In the genomic region with DNA sequence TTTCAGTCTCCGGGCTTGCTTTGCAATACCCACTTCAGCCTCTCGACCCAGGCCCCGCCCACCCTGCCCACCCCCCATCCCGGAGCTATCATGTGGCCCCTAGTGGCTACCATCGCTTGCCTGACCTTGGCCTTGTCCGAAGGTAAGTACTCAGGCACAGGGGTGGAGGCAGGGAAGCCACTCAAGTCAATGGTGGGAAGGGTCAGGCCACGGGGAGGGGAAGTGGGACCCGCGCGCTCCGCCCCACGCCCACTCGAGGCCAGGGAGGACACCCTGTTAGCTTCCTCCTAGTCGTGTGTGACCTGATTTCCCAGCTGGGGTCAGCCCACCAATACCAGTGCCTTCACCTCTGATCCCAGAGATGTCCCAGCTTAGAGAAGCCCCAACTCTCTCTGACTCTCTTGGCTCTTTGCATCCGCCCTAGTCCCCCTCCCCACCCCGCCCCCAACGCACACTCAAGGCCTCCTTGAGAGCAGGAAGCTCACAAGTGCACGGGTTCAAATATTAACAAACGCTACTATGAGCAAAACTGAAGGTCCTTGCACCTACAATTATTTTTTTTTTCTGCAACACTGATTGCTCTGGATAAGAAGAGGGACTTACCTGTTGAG, we compare ENCODE assay signal across 14 mouse cellular contexts. TPM values are rescaled to one million over a fixed set of nuclear protein-coding genes. Genes with fewer than 3 reads are reported as not detected.
DNase-seq lines count a peak whose midpoint lies in the region; ATAC-seq and TF ChIP-seq lines count a peak whose summit lies in the region.
"Had no signal": no experiment of that assay in that cellular context is flagged by ENCODE, and none has a peak within 500 bp of the region (broad histone marks: within the 10 kb centered on the region; RNA-seq: fewer than 3 reads in every experiment).

No protein-coding gene starts in this region.

- no peaks in the 10 kb centered on the region for H3K9me3 ChIP-seq in forebrain, embryonic 13.5 days (replicated peaks)
- H3K9me3 ChIP-seq in forebrain, postnatal 0 days (ENCODE audit: low read length) = no peaks in the 10 kb centered on the region
- H3K9me3 ChIP-seq in E14TG2a.4 (ENCODE audit: low read length) = no peaks in the 10 kb centered on the region
- H3K9me3 ChIP-seq in hindbrain, embryonic 11.5 days (ENCODE audit: control insufficient read depth, low read length) = no peaks in the 10 kb centered on the region

- H3K4me1 ChIP-seq in forebrain, embryonic 13.5 days = 0 out of 2 replicates have a peak, but pooled peaks cover 3% of the 10 kb centered on the region
- no peaks in the 10 kb centered on the region for H3K4me1 ChIP-seq in forebrain, postnatal 0 days (ENCODE audit: insufficient read depth)
- H3K4me1 ChIP-seq in E14TG2a.4 (replicated peaks; ENCODE audit: low read depth, low read length) = peaks cover 32% of the 10 kb centered on the region
- H3K4me1 ChIP-seq in hindbrain, embryonic 11.5 days (replicated peaks; ENCODE audit: control insufficient read depth, insufficient read depth, low read length) = no peaks in the 10 kb centered on the region; the same call in 1 of the 2 replicates

- no peak for ATAC-seq in forebrain, embryonic 13.5 days
- ATAC-seq in forebrain, postnatal 0 days = no peak
- no peak for ATAC-seq in hindbrain, embryonic 11.5 days (ENCODE audit: low FRiP score)

- peak overlapping the region; percentile 25 for H3K4me2 ChIP-seq in forebrain, embryonic 13.5 days
- no peak overlapping the region for H3K4me2 ChIP-seq in forebrain, postnatal 0 days (ENCODE audit: low read depth)
- H3K4me2 ChIP-seq in hindbrain, embryonic 11.5 days (replicated peaks; ENCODE audit: low read depth, low read length) = peak overlapping the region; percentile 21; the same call in 1 of the 2 replicates

- H3K4me3 ChIP-seq in forebrain, embryonic 13.5 days = no peak overlapping the region
- H3K4me3 ChIP-seq in forebrain, postnatal 0 days (ENCODE audit: low read depth, low read length) = no peak overlapping the region
- H3K4me3 ChIP-seq in E14TG2a.4 (replicated peaks; ENCODE audit: low read length) = peak overlapping the region; percentile 64
- no peak overlapping the region for H3K4me3 ChIP-seq in hindbrain, embryonic 11.5 days (ENCODE audit: low read depth, low read length)
- H3K4me3 ChIP-seq: gastrocnemius, adult 2 months had no signal

- H3K9ac ChIP-seq in forebrain, embryonic 13.5 days = no peak overlapping the region
- no peak overlapping the region for H3K9ac ChIP-seq in forebrain, postnatal 0 days
- no peak overlapping the region for H3K9ac ChIP-seq in hindbrain, embryonic 11.5 days (ENCODE audit: low read depth, low read length)

- H3K27me3 ChIP-seq in forebrain, embryonic 13.5 days = 0 out of 2 replicates have a peak, but pooled peaks cover 7% of the 10 kb centered on the region
- H3K27me3 ChIP-seq in forebrain, postnatal 0 days (ENCODE audit: insufficient read depth, low read length) = no peaks in the 10 kb centered on the region
- H3K27me3 ChIP-seq in E14TG2a.4 (ENCODE audit: insufficient read depth, low read length) = 0 out of 2 replicates have a peak, but pooled peaks cover 3% of the 10 kb centered on the region
- H3K27me3 ChIP-seq in hindbrain, embryonic 11.5 days (ENCODE audit: control insufficient read depth, insufficient read depth, low read length) = no peaks in the 10 kb centered on the region; the same call in 1 of the 2 replicates

- WGBS in forebrain, embryonic 13.5 days = 7% methylated on average over 19 of the region's 19 CpGs
- 10% methylated on average over 19 of the region's 19 CpGs for WGBS in forebrain, postnatal 0 days
- 4% methylated on average over 19 of the region's 19 CpGs for WGBS in hindbrain, embryonic 11.5 days

- DNase-seq in forebrain, postnatal 0 days = no peak
- no peak for DNase-seq in hindbrain, embryonic 11.5 days (ENCODE audit: low spot score)
- DNase-seq in lung, postnatal 10 days = peak; percentile 34
- DNase-seq in ovary, postnatal 14 days (ENCODE audit: low spot score) = no peak
- DNase-seq in gastrocnemius, postnatal 25 days = no peak
- no peak for DNase-seq in adrenal gland, postnatal 25 days
- DNase-seq: cerebellum, adult 9-10 months; gastrocnemius, adult 2 months; kidney, adult 2 months had no signal

- no peak for TF ChIP-seq CTCF in forebrain, postnatal 0 days (IDR thresholded peaks at IDR 0.05; ENCODE audit: low read depth)
- no peak for TF ChIP-seq CTCF in E14TG2a.4 (conservative IDR thresholded peaks at IDR 0.05; ENCODE audit: low read length)

- H3K36me3 ChIP-seq in forebrain, embryonic 13.5 days (ENCODE audit: poor library complexity, severe bottlenecking) = no peaks in the 10 kb centered on the region
- no peaks in the 10 kb centered on the region for H3K36me3 ChIP-seq in forebrain, postnatal 0 days (ENCODE audit: insufficient read depth)
- no peaks in the 10 kb centered on the region for H3K36me3 ChIP-seq in E14TG2a.4 (ENCODE audit: insufficient read depth, low read length)
- no peaks in the 10 kb centered on the region for H3K36me3 ChIP-seq in hindbrain, embryonic 11.5 days (ENCODE audit: control insufficient read depth, insufficient read depth, low read length)

- H3K27ac ChIP-seq in forebrain, embryonic 13.5 days = no peak overlapping the region
- no peak overlapping the region for H3K27ac ChIP-seq in forebrain, postnatal 0 days (ENCODE audit: low read depth, low read length)
- no peak overlapping the region for H3K27ac ChIP-seq in hindbrain, embryonic 11.5 days (ENCODE audit: low read depth, low read length)
- H3K27ac ChIP-seq: gastrocnemius, adult 2 months had no signal

RNA-seq across cellular contexts. Expression of a gene that starts 1.5 kb away (rescaled TPM):
- polyA plus RNA-seq in forebrain, embryonic 13.5 days (2015; fragmentation: Nextera tagmentation; extraction: Ambion mirVana) = not detected in 2 replicates
- not detected in 2 replicates for total RNA-seq in forebrain, postnatal 0 days (2014; rRNA removed)
- 0.11 TPM in 1 of 2 replicates, not detected in the other for polyA plus RNA-seq in forebrain, postnatal 0 days (2015; fragmentation: Nextera tagmentation; extraction: Ambion mirVana)
- 0.13 TPM in 1 of 2 replicates, not detected in the other for polyA plus RNA-seq in hindbrain, embryonic 11.5 days (2014; fragmentation: Nextera tagmentation; extraction: Ambion mirVana)
- total RNA-seq in gastrocnemius, postnatal 25 days (2021) = not detected
- not detected in 2 replicates for total RNA-seq in adrenal gland, postnatal 25 days (2021)
- polyA plus RNA-seq: C2C12; kidney, adult 2 months had no signal

RNA-seq across cellular contexts. Expression of a gene that starts 23.6 kb away (rescaled TPM):
- not detected in 2 replicates for polyA plus RNA-seq in forebrain, embryonic 13.5 days (2015; fragmentation: Nextera tagmentation; extraction: Ambion mirVana)
- not detected in 2 replicates for total RNA-seq in forebrain, postnatal 0 days (2014; rRNA removed)
- polyA plus RNA-seq in forebrain, postnatal 0 days (2015; fragmentation: Nextera tagmentation; extraction: Ambion mirVana) = not detected in 2 replicates
- polyA plus RNA-seq in hindbrain, embryonic 11.5 days (2014; fragmentation: Nextera tagmentation; extraction: Ambion mirVana) = not detected in 2 replicates
- total RNA-seq in gastrocnemius, postnatal 25 days (2021) = not detected
- total RNA-seq in adrenal gland, postnatal 25 days (2021) = not detected in 2 replicates
- total RNA-seq: gastrocnemius, adult 2 months had no signal
- polyA plus RNA-seq: C2C12; limb, embryonic 11.5 days; spleen, adult 2 months had no signal

RNA-seq across cellular contexts. Expression of a gene that starts 42.0 kb away (rescaled TPM):
- polyA plus RNA-seq in forebrain, embryonic 13.5 days (2015; fragmentation: Nextera tagmentation; extraction: Ambion mirVana) = 20.2 and 23.1 TPM in 2 replicates
- 36.9 and 40.3 TPM in 2 replicates for total RNA-seq in forebrain, postnatal 0 days (2014; rRNA removed)
- 22.5 and 22.9 TPM in 2 replicates for polyA plus RNA-seq in forebrain, postnatal 0 days (2015; fragmentation: Nextera tagmentation; extraction: Ambion mirVana)
- polyA plus RNA-seq in hindbrain, embryonic 11.5 days (2014; fragmentation: Nextera tagmentation; extraction: Ambion mirVana) = 9.0 and 9.7 TPM in 2 replicates
- total RNA-seq in gastrocnemius, postnatal 25 days (2021) = 1 to 10 TPM; 2.1 to 2.3 TPM
- 11.1 and 13.4 TPM in 2 replicates for total RNA-seq in adrenal gland, postnatal 25 days (2021)

RNA-seq across cellular contexts. Expression of a gene that starts 53.9 kb away (rescaled TPM):
- polyA plus RNA-seq in forebrain, embryonic 13.5 days (2015; fragmentation: Nextera tagmentation; extraction: Ambion mirVana) = 0.17 and 0.28 TPM in 2 replicates
- 1.2 TPM in 1 of 2 replicates, not detected in the other for total RNA-seq in forebrain, postnatal 0 days (2014; rRNA removed)
- 0.31 and 0.64 TPM in 2 replicates for polyA plus RNA-seq in forebrain, postnatal 0 days (2015; fragmentation: Nextera tagmentation; extraction: Ambion mirVana)
- 0.42 and 0.46 TPM in 2 replicates for polyA plus RNA-seq in hindbrain, embryonic 11.5 days (2014; fragmentation: Nextera tagmentation; extraction: Ambion mirVana)
- total RNA-seq in gastrocnemius, postnatal 25 days (2021) = under 1 TPM; 0.31 to 0.32 TPM
- total RNA-seq in adrenal gland, postnatal 25 days (2021) = 1.9 and 2.1 TPM in 2 replicates
- polyA plus RNA-seq: C2C12 had no signal

RNA-seq across cellular contexts. Expression of a gene that starts 54.9 kb away (rescaled TPM):
- not detected in 2 replicates for polyA plus RNA-seq in forebrain, embryonic 13.5 days (2015; fragmentation: Nextera tagmentation; extraction: Ambion mirVana)
- not detected in 2 replicates for total RNA-seq in forebrain, postnatal 0 days (2014; rRNA removed)
- polyA plus RNA-seq in forebrain, postnatal 0 days (2015; fragmentation: Nextera tagmentation; extraction: Ambion mirVana) = not detected in 2 replicates
- not detected in 2 replicates for polyA plus RNA-seq in hindbrain, embryonic 11.5 days (2014; fragmentation: Nextera tagmentation; extraction: Ambion mirVana)
- not detected for total RNA-seq in gastrocnemius, postnatal 25 days (2021)
- total RNA-seq in adrenal gland, postnatal 25 days (2021) = not detected in 2 replicates
- total RNA-seq: gastrocnemius, adult 2 months had no signal
- polyA plus RNA-seq: C2C12; kidney, adult 2 months; limb, embryonic 11.5 days; spleen, adult 2 months had no signal
